Mouse (Mus musculus) liver, postnatal 0 days (tissue): ENCODE results near the gene Gm49450.

ENCODE experiments used
- CTCF ChIP-seq: sonication (generic); IDR thresholded peaks from 2 replicates; pipeline ENCODE4 v1.5.1; 2016; ENCODE audit warnings: antibody characterized with exemption, low read depth
- EP300 ChIP-seq: IDR thresholded peaks from 2 replicates; pipeline ENCODE4 v1.6.1; 2016; ENCODE audit warnings: antibody characterized with exemption, low read depth, mild to moderate bottlenecking

DNA sequence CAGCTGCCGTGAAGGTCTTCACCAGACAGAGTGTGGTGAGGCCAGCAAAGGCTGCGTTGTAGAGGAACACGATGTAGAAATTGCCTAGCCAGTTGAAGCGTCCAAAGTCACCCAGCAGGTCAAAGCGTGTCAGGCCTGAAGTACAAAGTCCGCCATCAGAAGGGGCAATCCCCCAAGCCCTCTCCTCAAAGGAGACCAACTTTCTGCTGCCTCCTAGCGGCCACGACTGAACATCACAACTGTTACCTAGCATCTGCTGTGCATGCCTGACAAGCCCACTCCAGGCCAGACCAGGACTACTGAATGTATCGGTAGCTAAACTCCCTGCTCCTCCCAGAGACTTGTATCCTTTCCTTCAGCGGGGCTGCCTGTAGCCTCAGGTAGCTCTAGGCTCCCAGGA, 48.7 kb downstream of the Gm49450 start:
- TF ChIP-seq EP300: no peak
- peak; percentile 69 for TF ChIP-seq CTCF
